Mouse (Mus musculus): ENCODE measurements around the gene Nmnat2. TPM values are rescaled to one million over a fixed set of nuclear protein-coding genes. Genes with fewer than 3 reads are reported as not detected.

Nmnat2 gene
- total RNA-seq, 2 experiments from 2014 or later = 0.28 TPM

GRCm38 (mm10) chr1:153095826-153096727, 141.3 kb downstream of the Nmnat2 start:
- TF ChIP-seq CTCF (IDR thresholded peaks at IDR 0.05) = no peak
- Histone ChIP-seq H3K4me3 (no peak overlapping the region), H3K27ac (no peak overlapping the region)
- DNase-seq = no peak
- intact Hi-C loops (cut with DNase I) = no loop called here

GRCm38 (mm10) chr1:153097017-153097675, 142.4 kb downstream of the Nmnat2 start:
- TF ChIP-seq CTCF (IDR thresholded peaks at IDR 0.05) = no peak
- Histone ChIP-seq H3K4me3 (no peak overlapping the region), H3K27ac (no peak overlapping the region)
- no peak for DNase-seq
- intact Hi-C loops (cut with DNase I) = no loop called here

- Histone ChIP-seq H3K4me3 (no peak overlapping the region), H3K27ac (no peak overlapping the region)
- DNase-seq = no peak
- intact Hi-C loops (cut with DNase I) = no loop called here
- no peak for TF ChIP-seq CTCF (IDR thresholded peaks at IDR 0.05)
These were observed 143.8 kb downstream of the Nmnat2 start for GRCm38 (mm10) chr1:153098586-153098985.

GRCm38 (mm10) chr1:153100912-153101311, 146.1 kb downstream of the Nmnat2 start:
- no peak for DNase-seq
- no peak overlapping the region for H3K4me3 ChIP-seq
- intact Hi-C loops (cut with DNase I) = loop anchor here (1.0 to 5.0 kb wide), 2 partner anchors 136 to 285 kb away; no protein-coding TSS in a partner anchor
- TF ChIP-seq CTCF (IDR thresholded peaks at IDR 0.05) = no peak
- H3K27ac ChIP-seq = peak overlapping the region; percentile 57

GRCm38 (mm10) chr1:153101327-153101880, 146.6 kb downstream of the Nmnat2 start:
- peak; percentile 91 for TF ChIP-seq CTCF (IDR thresholded peaks at IDR 0.05)
- H3K27ac ChIP-seq = peak overlapping the region; percentile 57
- H3K4me3 ChIP-seq = no peak overlapping the region
- peak; percentile 56 for DNase-seq
- intact Hi-C loops (cut with DNase I) = loop anchor here (1.0 to 5.0 kb wide), 2 partner anchors 136 to 285 kb away; no protein-coding TSS in a partner anchor

- intact Hi-C loops (cut with DNase I) = loop anchor here (5.0 kb wide), 1 partner anchor 135 kb away; no protein-coding TSS in a partner anchor
- no peak for DNase-seq
- no peak for TF ChIP-seq CTCF (IDR thresholded peaks at IDR 0.05)
- no peak overlapping the region for H3K4me3 ChIP-seq
- peak overlapping the region; percentile 10; the same call in 1 of the 2 replicates for H3K27ac ChIP-seq
These were observed 147.7 kb downstream of the Nmnat2 start for GRCm38 (mm10) chr1:153102296-153103185.

- no peak overlapping the region for H3K4me3 ChIP-seq
- intact Hi-C loops (cut with DNase I) = loop anchor here (5.0 kb wide), 1 partner anchor 134 kb away; no protein-coding TSS in a partner anchor
- no peak overlapping the region for H3K27ac ChIP-seq
- TF ChIP-seq CTCF (IDR thresholded peaks at IDR 0.05) = no peak
- no peak for DNase-seq
These were observed 148.4 kb downstream of the Nmnat2 start for GRCm38 (mm10) chr1:153103186-153103554.

- H3K4me3 ChIP-seq = no peak overlapping the region
- intact Hi-C loops (cut with DNase I) = loop anchor here (5.0 kb wide), 1 partner anchor 132 kb away; no protein-coding TSS in a partner anchor
- H3K27ac ChIP-seq = no peak overlapping the region
- DNase-seq = no peak
- no peak for TF ChIP-seq CTCF (IDR thresholded peaks at IDR 0.05)
These were observed 150.0 kb downstream of the Nmnat2 start for GRCm38 (mm10) chr1:153104804-153105203.

- no peak for TF ChIP-seq CTCF (IDR thresholded peaks at IDR 0.05)
- Histone ChIP-seq H3K27ac (no peak overlapping the region), H3K4me3 (no peak overlapping the region)
- no peak for DNase-seq
- intact Hi-C loops (cut with DNase I) = no loop called here
These were observed 153.1 kb downstream of the Nmnat2 start for GRCm38 (mm10) chr1:153107866-153108265.

- no peak for DNase-seq
- no peak overlapping the region for H3K4me3 ChIP-seq
- no peak for TF ChIP-seq CTCF (IDR thresholded peaks at IDR 0.05)
- no peak overlapping the region for H3K27ac ChIP-seq
- intact Hi-C loops (cut with DNase I) = no loop called here
These were observed 154.6 kb downstream of the Nmnat2 start for GRCm38 (mm10) chr1:153109346-153109745.

- intact Hi-C loops (cut with DNase I) = no loop called here
- H3K27ac ChIP-seq = no peak overlapping the region
- H3K4me3 ChIP-seq = no peak overlapping the region
- no peak for TF ChIP-seq CTCF (IDR thresholded peaks at IDR 0.05)
- DNase-seq = no peak
These were observed 155.0 kb downstream of the Nmnat2 start for GRCm38 (mm10) chr1:153109836-153110235.

- intact Hi-C loops (cut with DNase I) = no loop called here
- Histone ChIP-seq H3K27ac (no peak overlapping the region), H3K4me3 (no peak overlapping the region)
- no peak for DNase-seq
- TF ChIP-seq CTCF (IDR thresholded peaks at IDR 0.05) = no peak
These were observed 156.8 kb downstream of the Nmnat2 start for GRCm38 (mm10) chr1:153111596-153111995.
